Mouse (Mus musculus) cortical plate, adult 2 months (tissue): Measurements from ENCODE around the gene Aig1.

Experiments
- CTCF ChIP-seq: fragments of 200-500 bp; IDR thresholded peaks from 2 replicates; pipeline ENCODE4 v1.5.1; 2011; ENCODE audit warnings: mild to moderate bottlenecking, control low read depth, low read length; ENCODE audit not compliant: insufficient read depth; ENCODE audit errors: extremely low read depth
- POLR2A ChIP-seq: fragments of 200-500 bp; IDR thresholded peaks from 2 replicates; pipeline ENCODE4 v1.6.1; 2011; ENCODE audit warnings: mild to moderate bottlenecking, low read length, control low read depth; ENCODE audit not compliant: insufficient read depth; ENCODE audit errors: extremely low read depth

DNA sequence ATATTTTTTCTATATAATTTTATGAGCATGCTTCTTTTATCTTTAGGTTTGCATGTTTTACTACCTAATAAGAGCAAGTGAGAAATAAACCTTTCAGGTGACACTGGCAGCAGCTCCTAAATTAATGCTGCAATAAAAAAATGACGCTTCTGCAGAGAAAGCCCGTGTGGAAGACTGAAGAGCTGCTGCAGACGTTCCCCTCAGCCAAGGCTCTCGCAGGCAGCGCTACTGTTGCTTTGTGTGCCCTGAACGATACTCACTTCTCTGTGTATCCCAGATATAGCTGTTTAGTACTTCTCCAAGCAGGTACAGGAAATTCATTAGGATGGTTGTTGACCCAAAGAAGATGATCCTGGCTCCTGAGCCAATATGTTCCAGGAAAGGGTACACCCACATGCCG lies 215.5 kb downstream of the Aig1 start:
- no peak for TF ChIP-seq CTCF
- TF ChIP-seq POLR2A = no peak
